Mouse (Mus musculus) gastrocnemius, adult 2 months (tissue): ENCODE results near the gene B3galt1. TPM values are rescaled to one million over a fixed set of nuclear protein-coding genes. Genes with fewer than 3 reads are reported as not detected.

Source experiments
- DNase-seq: peaks from one replicate; pipeline ENCODE4 v3.0.0; 2022
- H3K27ac ChIP-seq: fragments of 200-600 bp; 2 replicates; pipeline ENCODE4 v1.8.1; 2022; ENCODE audit warnings: mild to moderate bottlenecking
- H3K4me3 ChIP-seq: fragments of 200-600 bp; 2 replicates; pipeline ENCODE4 v1.8.1; 2022; ENCODE audit warnings: mild to moderate bottlenecking, moderate library complexity
- CTCF ChIP-seq: fragments of 200-600 bp; IDR thresholded peaks from 2 replicates; pipeline ENCODE4 v1.8.1; 2022; ENCODE audit warnings: antibody characterized with exemption, mild to moderate bottlenecking, moderate library complexity
- intact Hi-C: fragments of 180-260 bp; cut with DNase I; formaldehyde crosslinking; loops from one replicate; pipeline ENCODE4 v1.15.1; 2025
- total RNA-seq, 2 experiments: library from RNA; stranded (reverse); gene quantifications; 2 replicates each; pipeline ENCODE4 v1.2.3; 2021

The B3galt1 gene
- total RNA-seq, 2 experiments from 2014 or later, result 1.0 to 4.4 TPM

GRCm38 (mm10) chr2:67897956-67898689, 332.5 kb downstream of the B3galt1 start:
- Histone ChIP-seq H3K4me3 (no peak overlapping the region), H3K27ac (no peak overlapping the region)
- DNase-seq, result no peak
- intact Hi-C loops, result no loop called here
- TF ChIP-seq CTCF, result no peak

DNA sequence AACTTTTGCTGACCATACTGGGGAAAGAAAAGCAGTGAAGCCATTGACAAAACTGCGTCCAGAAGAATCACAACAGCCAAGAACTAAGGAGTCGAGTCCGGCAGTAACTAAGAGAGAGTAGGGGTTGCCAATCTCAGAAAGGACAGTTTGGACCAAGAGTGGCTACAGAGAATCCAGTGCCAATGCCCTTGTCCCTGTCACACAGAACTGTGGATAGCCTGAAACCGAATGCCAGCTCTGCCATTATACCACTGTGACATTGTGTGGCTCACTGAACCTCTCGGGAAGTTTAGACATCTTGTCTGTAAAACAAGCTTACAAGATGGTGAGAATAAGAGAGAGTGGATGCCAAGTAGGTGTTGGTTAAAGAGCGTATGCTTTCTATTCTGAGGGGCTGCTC, 335.9 kb downstream of the B3galt1 start:
- no peak overlapping the region for H3K4me3 ChIP-seq
- TF ChIP-seq CTCF, result no peak
- intact Hi-C loops, result no loop called here
- H3K27ac ChIP-seq, result no peak overlapping the region
- DNase-seq, result no peak

DNA sequence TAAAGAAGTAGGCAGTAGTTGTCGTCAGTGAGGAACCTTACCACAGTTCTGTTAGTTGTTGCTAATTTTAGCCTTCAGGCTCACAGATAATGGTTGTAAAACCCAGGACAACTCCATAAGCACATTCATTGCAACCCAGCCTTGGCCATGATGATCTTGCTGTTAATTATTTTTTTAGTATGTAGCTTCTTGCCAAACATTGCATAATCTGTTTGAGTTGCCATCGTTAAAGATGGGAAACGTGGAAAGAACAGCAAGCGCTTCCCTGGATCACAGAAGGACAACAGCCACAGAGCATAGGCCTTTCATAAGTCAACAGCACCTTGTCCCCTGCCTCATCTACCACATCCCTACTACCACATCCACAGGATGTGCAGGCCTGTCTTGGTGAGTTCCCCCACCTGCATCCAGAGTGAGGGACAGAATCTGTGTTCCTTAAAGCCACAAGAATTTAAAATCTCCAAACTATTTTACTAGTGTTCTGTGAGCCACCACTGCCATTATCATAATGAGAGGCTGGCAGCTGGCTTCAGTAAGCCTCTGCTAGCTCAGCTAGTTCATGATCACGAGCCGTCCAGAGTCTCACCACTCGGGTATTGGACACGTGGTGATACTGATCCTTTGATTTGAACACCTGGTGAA, 337.1 kb downstream of the B3galt1 start:
- H3K4me3 ChIP-seq, result no peak overlapping the region
- intact Hi-C loops, result no loop called here
- TF ChIP-seq CTCF, result no peak

DNA sequence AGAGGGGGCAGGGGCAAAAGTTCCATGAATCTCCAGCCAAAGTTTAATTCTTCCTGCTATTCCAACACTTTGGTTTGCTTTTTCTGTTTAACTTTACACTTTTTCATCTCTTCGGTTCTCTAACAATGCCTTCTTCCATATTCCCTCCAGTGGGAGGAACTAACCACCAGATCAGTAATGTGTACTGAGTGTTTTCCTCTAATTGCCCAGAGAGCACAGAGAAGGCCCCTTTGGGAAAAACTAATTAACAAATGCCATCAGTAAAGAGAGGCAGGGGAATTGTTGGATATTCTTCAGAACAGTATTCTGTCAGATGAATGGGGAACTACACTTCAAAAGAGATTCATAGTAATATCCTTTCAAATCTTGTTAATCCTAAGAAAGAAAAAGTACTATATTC, 338.1 kb downstream of the B3galt1 start:
- intact Hi-C loops, result no loop called here
- Histone ChIP-seq H3K4me3 (no peak overlapping the region), H3K27ac (no peak overlapping the region)
- no peak for DNase-seq
- no peak for TF ChIP-seq CTCF

More for the DNA sequence above, 337.1 kb downstream of the B3galt1 start:
- H3K27ac ChIP-seq, result no peak overlapping the region
- DNase-seq, result no peak

- DNase-seq, result no peak
- Histone ChIP-seq H3K4me3 (no peak overlapping the region), H3K27ac (no peak overlapping the region)
- intact Hi-C loops, result no loop called here
- TF ChIP-seq CTCF, result no peak
These were observed 366.3 kb downstream of the B3galt1 start for GRCm38 (mm10) chr2:67931994-67932393.

- no peak for TF ChIP-seq CTCF
- H3K4me3 ChIP-seq, result no peak overlapping the region
- intact Hi-C loops, result no loop called here
- DNase-seq, result no peak
- no peak overlapping the region for H3K27ac ChIP-seq
These were observed 382.7 kb downstream of the B3galt1 start for GRCm38 (mm10) chr2:67948408-67948807.

DNA sequence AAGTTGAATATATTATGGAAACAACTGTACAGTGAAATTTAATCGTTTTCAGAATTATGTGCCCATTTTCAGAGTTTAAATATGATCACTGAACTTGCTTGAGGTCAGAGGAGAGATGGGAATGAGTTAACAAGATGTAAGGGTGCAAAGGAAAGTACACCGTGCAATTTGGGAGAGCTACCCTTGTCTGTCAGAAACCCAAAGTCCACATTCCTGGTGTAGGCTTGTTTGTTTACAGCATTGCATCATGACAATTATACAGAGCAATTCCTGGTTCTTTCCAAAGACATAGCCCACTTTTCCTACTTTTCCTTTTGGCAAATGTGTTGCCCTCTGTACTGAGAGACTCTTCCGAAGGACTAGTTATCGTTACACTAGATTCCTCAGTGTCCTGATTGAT, 390.5 kb downstream of the B3galt1 start:
- Histone ChIP-seq H3K4me3 (no peak overlapping the region), H3K27ac (no peak overlapping the region)
- intact Hi-C loops, result no loop called here
- DNase-seq, result no peak
- TF ChIP-seq CTCF, result no peak

- no peak for TF ChIP-seq CTCF
- no peak for DNase-seq
- Histone ChIP-seq H3K27ac (no peak overlapping the region), H3K4me3 (no peak overlapping the region)
- intact Hi-C loops, result no loop called here
These were observed 391.9 kb downstream of the B3galt1 start for GRCm38 (mm10) chr2:67957561-67957960.

GRCm38 (mm10) chr2:67960711-67961110, 395.0 kb downstream of the B3galt1 start:
- intact Hi-C loops, result no loop called here
- H3K27ac ChIP-seq, result no peak overlapping the region
- no peak for TF ChIP-seq CTCF
- H3K4me3 ChIP-seq, result no peak overlapping the region
- DNase-seq, result no peak

GRCm38 (mm10) chr2:67968812-67969211, 403.1 kb downstream of the B3galt1 start:
- no peak for DNase-seq
- H3K27ac ChIP-seq, result no peak overlapping the region
- no peak overlapping the region for H3K4me3 ChIP-seq
- intact Hi-C loops, result no loop called here
- no peak for TF ChIP-seq CTCF

GRCm38 (mm10) chr2:67971091-67971490, 405.4 kb downstream of the B3galt1 start:
- Histone ChIP-seq H3K4me3 (no peak overlapping the region), H3K27ac (no peak overlapping the region)
- intact Hi-C loops, result no loop called here
- no peak for TF ChIP-seq CTCF
- DNase-seq, result no peak

- no peak overlapping the region for H3K4me3 ChIP-seq
- TF ChIP-seq CTCF, result no peak
- H3K27ac ChIP-seq, result no peak overlapping the region
- intact Hi-C loops, result no loop called here
- DNase-seq, result no peak
These were observed 405.9 kb downstream of the B3galt1 start for GRCm38 (mm10) chr2:67971576-67971975.

DNA sequence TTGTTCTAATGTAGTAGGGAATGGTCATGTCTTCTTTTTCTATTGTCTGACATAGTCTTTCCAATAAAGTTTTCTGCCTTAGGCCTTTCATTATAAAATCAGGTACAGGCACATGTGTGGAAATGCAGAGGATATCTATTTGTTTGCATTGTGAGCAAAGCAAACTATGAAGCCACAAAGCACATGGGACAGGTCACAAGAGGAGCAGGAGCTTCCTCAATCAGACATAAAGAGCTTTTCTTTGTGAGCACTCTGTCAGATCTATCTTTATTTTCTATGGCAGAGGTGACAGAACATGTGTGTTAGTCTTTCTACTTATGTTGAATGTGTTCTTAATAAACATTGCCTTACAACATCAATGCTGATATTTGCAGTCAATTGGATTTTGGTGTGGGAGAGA, 410.1 kb downstream of the B3galt1 start:
- intact Hi-C loops, result no loop called here
- no peak overlapping the region for H3K27ac ChIP-seq

GRCm38 (mm10) chr2:67976488-67976887, 410.8 kb downstream of the B3galt1 start:
- TF ChIP-seq CTCF, result no peak
- intact Hi-C loops, result no loop called here

More for the DNA sequence above, 410.1 kb downstream of the B3galt1 start:
- DNase-seq, result no peak
- no peak overlapping the region for H3K4me3 ChIP-seq
- no peak for TF ChIP-seq CTCF

More at GRCm38 (mm10) chr2:67976488-67976887, 410.8 kb downstream of the B3galt1 start:
- no peak for DNase-seq
- H3K4me3 ChIP-seq, result no peak overlapping the region
- no peak overlapping the region for H3K27ac ChIP-seq
